Mouse (Mus musculus) central nervous system, embryonic 11.5 days (tissue): ENCODE measurements around the gene Olfr918. TPM values are rescaled to one million over a fixed set of nuclear protein-coding genes. Genes with fewer than 3 reads are reported as not detected.

Experiments
- polyA plus RNA-seq: library from polyadenylated mRNA; depleted of rRNA; stranded (reverse); fragments of >200 nt; gene quantifications from 2 replicates; pipeline ENCODE4 v1.2.3, GENCODE M21; 2012; rRNA removed

The Olfr918 gene
- polyA plus RNA-seq, result not detected in 2 replicates

DNA sequence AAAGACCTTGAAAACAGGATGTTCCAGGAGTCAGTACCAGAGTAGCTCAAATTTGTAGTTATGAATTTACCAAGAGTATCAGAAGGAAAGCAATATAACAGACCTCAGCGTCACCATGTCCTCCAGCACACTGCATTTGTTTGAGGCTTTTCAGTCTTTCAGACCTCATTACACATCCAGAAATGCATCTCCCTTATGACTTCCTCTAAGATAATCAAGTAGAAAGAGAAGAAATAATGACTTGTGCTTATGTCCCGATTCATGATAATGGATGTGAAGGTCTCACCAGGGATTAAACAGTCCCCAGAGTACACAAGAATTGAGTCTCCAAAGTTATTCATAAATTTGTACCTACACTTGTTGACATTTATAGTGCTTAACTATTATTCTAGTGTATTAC is at the start of gene Olfr918:
Olfr918 (minus strand) TSS at position 101 of the 400 bp plus-strand sequence.

DNA sequence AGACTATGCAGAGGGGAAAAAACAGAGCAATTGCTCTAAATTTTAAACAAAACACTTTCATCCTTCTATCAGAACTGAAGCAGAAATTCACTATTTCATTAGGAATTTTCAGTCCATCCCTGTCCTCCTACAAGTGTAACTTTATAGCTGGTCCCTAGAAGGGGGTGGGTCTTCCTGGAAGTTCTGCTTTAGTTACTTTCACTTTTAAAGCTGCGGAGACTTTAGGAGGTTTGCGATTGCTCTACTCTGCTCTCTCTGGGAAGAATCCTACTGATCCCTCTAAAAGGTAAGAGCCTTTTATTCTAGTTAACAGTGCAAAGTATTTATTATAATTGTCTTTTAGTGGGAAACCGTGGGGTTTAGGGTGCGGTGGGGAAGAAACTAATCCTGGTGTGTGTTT is 43.7 kb upstream of the Olfr918 start, which contains the start of gene Vwa5a:
Vwa5a (plus strand) TSS at position 167 of the 400 bp plus-strand sequence.

DNA sequence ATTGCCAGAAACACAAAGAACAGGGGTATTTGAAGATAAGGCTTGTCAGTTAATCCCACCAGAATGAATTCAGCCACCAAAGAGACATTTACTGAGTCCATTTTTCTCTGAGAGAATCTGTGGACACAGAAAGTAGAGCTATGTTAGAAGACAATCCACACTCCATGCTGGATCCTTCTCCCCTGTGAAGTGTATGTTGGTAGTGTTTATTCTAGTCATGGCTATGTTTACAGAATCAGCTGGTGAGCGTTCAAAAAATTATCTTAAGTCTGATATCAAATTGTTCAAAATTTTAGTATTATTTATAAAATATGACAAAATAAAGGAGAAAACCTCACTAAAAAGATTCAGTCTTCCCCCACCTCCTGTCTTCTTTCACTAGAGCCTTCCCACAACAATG is 8.7 kb downstream of the Olfr918 start, which contains the start of gene Olfr917:
Olfr917 (minus strand) TSS at position 101 of the 400 bp plus-strand sequence.

DNA sequence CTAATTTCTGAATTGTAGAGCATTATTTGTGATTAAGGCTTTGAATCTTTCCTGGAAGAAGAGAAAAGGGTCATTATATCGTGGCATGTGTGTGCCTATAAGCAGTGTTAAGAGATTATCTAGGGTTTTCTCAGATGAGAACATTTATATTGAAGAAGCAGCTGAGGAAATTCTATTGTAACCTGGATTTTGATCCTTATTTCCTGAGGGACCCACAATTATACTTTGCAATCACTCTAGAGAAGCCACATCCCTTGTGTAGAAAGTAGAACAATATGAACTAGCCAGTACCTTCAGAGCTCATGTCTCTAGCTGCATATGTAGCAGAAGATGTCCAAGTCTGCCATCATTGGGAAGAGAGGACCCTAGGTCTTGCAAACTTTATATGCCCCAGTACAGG is 14.6 kb downstream of the Olfr918 start, which contains the start of gene Olfr916:
Olfr916 (minus strand) TSS at position 101 of the 400 bp plus-strand sequence.

Other genes starting within 250 kb of the Olfr918 start
- not detected in 2 replicates for gene Olfr901, start 245.1 kb downstream of the Olfr918 start, polyA plus RNA-seq
- gene Olfr902, start 226.9 kb downstream of the Olfr918 start, polyA plus RNA-seq, result not detected in 2 replicates
- gene Olfr904, start 211.5 kb downstream of the Olfr918 start, polyA plus RNA-seq, result not detected in 2 replicates
- gene Olfr905, start 203.5 kb downstream of the Olfr918 start, polyA plus RNA-seq, result not detected in 2 replicates
- gene Olfr906, start 187.5 kb downstream of the Olfr918 start, polyA plus RNA-seq, result not detected in 2 replicates
- not detected in 2 replicates for gene Olfr907, start 178.8 kb downstream of the Olfr918 start, polyA plus RNA-seq
- not detected in 2 replicates for gene Olfr911-ps1, start 153.0 kb downstream of the Olfr918 start, polyA plus RNA-seq
- not detected in 2 replicates for gene Olfr910, start 136.8 kb downstream of the Olfr918 start, polyA plus RNA-seq
- not detected in 2 replicates for gene Olfr912, start 94.4 kb downstream of the Olfr918 start, polyA plus RNA-seq
- gene Olfr913, start 81.8 kb downstream of the Olfr918 start, polyA plus RNA-seq, result not detected in 2 replicates
- not detected in 2 replicates for gene Olfr914, start 69.5 kb downstream of the Olfr918 start, polyA plus RNA-seq
- gene Olfr916, start 14.7 kb downstream of the Olfr918 start, polyA plus RNA-seq, result not detected in 2 replicates
- gene Olfr917, start 8.8 kb downstream of the Olfr918 start, polyA plus RNA-seq, result not detected in 2 replicates
- gene Olfr919, start 29.1 kb upstream of the Olfr918 start, polyA plus RNA-seq, result not detected in 2 replicates
- 6.0 and 9.7 TPM in 2 replicates for gene Vwa5a, start 43.7 kb upstream of the Olfr918 start, polyA plus RNA-seq
- 0.01 and 0.06 TPM in 2 replicates for gene Olfr920, start 77.7 kb upstream of the Olfr918 start, polyA plus RNA-seq
- gene Olfr921, start 98.5 kb upstream of the Olfr918 start, polyA plus RNA-seq, result not detected in 2 replicates
- gene Olfr922, start 140.0 kb upstream of the Olfr918 start, polyA plus RNA-seq, result not detected in 2 replicates
- gene Olfr923, start 151.9 kb upstream of the Olfr918 start, polyA plus RNA-seq, result not detected in 2 replicates
- gene Olfr924, start 169.8 kb upstream of the Olfr918 start, polyA plus RNA-seq, result not detected in 2 replicates
- gene Olfr26, start 180.5 kb upstream of the Olfr918 start, polyA plus RNA-seq, result not detected in 2 replicates
- gene Olfr926, start 202.5 kb upstream of the Olfr918 start, polyA plus RNA-seq, result not detected in 2 replicates